Mouse (Mus musculus): ENCODE data around the gene Khdc1c.
"Not testable (repeated sequence)": the region's sequence is repeated elsewhere in the genome, so short reads cannot be mapped to it uniquely, and the experiment has no call there.

Gene Khdc1c

DNA sequence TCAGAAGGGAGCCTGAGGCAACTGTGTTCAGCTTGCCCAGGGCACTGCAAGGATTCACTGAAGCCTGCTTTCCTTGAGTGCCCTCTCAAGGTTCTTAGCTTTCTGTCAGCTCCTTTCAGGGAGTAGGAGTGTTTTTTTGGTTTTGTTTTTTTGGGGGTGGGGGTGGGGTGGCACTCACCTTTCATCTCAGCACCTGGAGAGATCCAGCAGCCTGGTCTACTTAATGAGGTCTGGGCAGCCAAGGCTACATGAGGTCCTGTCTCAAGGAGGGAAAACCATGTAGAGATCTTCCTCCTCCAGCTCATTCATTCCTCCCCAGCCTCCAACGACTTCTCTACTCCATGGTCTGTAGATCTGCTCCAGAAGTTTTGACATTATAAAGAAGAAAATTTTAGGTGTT is at the start of gene Khdc1c:
Khdc1c (plus strand) TSS at position 301 of the 400 bp plus-strand sequence.
- DNase-seq (ENCODE audit: low spot score in 2 of 2): not testable (repeated sequence)

DNA sequence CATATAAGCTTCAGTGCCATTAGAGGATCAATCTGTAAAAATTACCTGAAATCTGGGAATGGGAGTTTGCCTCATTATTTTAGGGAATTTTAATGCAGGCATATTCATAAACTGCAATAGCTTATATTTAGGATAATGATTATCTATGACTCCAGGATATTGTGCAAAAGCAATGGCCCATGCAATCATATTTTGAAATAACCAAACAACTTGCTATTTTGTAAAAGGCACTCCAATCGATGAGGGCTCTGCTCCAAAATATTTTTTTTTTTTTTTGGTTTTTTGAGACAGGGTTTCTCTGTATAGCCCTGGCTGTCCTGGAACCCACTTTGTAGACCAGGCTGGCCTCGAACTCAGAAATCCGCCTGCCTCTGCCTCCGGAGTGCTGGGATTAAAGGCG is 47.9 kb upstream of the Khdc1c start:
- not testable (repeated sequence) for DNase-seq (ENCODE audit: low spot score in 2 of 2)

DNA sequence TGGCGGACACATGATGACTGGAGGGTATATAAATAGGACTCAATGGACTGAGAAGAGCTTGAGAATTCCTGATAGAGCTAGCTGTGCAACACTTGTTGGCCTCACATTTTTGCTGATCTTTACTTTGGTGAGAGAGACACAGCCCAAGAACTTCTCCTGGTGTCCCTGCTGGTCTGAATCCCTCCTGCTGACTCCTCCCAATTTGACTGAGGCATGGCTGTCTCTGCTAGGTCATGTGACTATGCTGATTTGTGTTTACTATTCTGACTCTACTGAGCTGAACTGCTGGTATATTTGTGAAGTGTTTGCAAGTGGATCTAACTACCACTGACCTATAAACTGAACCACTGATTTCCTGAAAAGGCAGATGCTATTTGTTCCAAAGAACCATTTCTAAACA is 46.5 kb upstream of the Khdc1c start:
- DNase-seq (ENCODE audit: low spot score in 2 of 2): no peak

DNA sequence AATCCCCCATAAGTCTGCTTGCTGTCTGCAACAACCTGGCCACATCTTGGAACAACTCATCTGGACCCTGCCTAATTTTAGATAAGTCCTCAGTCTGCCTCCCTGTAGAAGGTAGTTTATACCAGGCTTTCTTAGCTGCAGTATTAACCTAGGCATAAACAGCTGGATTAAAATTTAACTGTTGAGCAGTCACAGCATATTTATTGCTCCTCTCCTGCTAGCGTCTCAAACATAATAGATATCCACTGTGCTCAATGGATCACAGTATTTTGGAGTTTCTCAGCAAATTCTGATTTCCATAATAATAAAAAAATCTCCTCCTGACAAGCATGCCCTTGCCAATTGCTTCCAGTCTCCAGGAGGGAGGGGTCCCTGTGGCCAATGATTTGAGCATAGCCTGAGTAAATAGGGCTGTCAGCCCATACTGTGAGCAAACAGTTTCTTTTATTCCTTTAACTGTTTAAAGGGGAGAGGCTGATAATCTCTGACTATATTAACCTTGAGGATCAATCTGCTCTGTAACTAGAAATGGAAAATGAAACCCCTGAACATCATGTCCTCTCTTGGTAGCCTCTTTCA is 44.0 kb upstream of the Khdc1c start:
- DNase-seq (ENCODE audit: low spot score in 2 of 2): no peak

DNA sequence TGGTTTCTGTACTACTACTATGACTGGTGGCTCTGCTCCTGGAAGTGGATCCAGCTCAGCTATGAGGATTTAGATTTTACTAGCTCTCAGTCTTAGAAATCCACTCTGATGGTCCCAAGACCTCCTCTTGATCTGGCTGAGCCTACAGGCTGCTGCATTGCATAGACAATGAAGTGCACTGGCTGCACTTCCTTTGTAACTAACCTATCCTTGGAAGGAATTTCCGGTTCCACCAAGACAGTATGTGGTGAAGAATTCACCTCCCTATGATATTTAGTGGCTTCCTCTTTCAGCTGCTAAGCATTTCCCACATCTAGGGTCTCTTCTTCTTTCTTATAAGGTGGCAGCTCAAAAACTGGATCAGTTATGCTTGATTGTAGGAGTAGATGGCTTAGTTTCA is 43.5 kb upstream of the Khdc1c start:
- DNase-seq (ENCODE audit: low spot score in 2 of 2): no peak

DNA sequence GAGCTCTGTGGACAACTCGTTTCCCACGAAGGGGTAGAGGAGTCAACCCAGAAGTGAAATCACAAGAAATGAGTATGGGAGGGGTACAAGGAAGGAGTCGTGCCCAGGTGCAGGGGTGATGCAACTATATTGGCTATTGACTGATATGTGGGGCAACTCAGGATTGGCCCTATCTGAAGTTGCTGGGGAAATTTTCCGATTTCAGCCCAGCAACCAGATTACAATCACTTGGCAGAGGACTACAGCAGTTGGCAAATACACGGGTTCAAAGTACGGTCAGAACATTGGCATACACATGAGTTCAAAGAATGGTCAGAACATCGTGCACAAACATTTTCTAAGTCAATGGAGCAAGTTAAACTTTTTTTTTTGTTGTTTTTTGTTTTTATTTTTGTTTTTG is 41.4 kb upstream of the Khdc1c start:
- no peak for DNase-seq (ENCODE audit: low spot score in 2 of 2)

DNA sequence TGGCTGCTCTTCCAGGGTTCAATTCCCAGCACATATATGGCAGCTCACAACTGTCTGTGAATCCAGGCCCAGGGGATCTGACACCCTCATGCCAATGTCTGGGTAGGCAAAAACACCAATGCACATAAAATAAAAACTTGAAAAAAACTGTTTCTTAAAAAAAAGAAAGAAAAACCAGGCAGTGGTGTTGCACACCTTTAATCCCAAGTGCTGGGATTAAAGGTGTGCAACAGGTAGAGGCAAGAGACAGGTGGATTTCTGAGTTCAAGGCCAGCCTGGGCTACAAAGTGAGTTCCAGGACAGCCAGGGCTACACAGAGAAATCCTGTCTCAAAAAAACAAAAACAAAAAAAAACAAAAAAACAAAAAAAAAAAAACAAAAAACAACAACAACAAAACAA is 37.0 kb upstream of the Khdc1c start:
- not testable (repeated sequence) for DNase-seq (ENCODE audit: low spot score in 2 of 2)

DNA sequence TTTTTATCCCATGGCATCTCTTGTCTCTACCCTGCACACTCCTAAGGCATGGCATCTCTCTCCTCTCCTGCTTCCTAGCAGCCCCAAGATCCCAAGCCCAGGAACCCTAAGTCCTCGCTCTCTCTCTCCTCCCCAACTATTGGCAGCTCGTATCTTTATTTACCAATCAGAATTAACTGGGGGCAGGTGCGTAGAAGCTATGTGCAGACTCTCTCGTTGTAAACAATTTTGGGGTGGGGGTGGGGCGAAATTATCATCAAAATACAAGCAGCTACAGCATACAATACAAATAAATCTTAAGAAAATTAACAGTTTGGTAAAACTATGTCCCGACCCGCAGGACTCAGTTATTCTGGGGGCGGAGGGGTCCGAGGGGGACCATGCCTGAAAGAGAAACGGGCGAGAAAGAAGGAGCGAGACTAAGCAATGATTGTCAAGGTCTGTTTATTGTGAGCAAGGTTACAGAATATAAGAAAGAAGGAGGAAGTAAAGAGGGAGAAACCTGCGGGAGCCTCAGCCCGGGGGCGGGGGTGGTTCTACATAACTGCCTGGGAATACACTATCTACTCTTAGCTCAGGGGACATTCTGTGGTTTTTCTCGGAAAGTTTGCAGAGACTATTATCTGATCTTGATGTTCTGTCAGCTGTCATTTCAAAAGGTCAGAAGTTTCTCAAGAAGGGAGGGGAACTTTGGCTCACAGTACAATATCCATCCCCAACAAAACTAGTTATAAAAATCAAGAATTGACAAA is 34.7 kb upstream of the Khdc1c start:
- DNase-seq (ENCODE audit: low spot score in 2 of 2): no peak

DNA sequence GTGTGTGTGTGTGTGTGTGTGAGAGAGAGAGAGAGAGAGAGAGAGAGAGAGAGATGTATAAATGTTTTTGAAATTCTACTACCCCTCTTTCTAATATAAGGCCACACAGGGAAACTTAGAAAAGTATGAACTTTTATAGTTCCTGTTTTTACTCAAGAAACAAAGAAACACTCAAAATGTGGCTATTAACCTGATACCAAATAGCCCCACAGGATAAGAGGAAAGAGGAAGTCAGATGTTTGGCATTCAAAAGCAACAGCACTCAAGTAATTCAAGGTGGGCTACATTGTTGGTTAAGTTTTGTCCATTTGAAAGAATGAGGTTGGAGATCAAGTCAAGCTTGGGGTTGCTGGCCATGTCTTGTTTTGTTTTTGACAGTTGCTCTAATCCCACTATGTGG is 32.3 kb upstream of the Khdc1c start:
- no peak for DNase-seq (ENCODE audit: low spot score in 2 of 2)

DNA sequence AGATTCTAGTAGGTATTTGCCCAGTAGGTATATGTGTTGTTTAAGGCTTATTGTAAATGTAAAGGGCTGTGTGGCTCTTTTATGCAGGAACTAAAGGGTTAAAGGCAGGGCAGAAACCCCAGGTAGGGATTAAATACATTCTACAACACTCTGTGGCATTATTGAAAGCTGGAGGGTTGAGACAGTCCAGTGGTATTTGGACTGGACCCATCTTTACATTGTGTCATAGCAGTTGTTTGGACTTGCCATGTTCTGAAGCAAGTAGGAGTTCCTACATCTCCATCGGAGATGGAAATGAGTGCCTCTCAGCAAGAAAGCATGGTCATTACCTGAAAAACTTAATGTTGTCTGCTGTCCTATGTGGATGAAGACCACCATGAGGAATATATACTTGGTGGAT is 27.4 kb upstream of the Khdc1c start:
- no peak for DNase-seq (ENCODE audit: low spot score in 2 of 2)

DNA sequence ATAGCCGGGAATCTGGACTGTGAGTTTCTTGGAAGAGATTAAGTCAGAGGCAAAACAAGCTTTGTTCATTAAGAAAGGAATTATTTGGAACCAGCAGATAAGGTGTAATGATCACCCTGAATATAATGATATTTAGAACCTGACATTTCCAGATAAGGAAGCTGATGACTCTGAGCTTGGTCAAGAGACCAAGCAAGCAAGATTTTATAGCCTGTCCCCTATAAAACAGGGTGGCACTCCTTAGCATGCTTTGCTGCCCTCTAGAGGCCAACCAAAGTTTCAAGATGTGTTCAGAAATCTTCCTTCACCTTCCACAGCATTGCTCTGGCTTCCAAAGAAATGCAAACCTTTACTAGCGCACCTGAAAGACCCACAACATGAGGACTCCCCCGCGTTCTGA is 23.9 kb upstream of the Khdc1c start:
- DNase-seq (ENCODE audit: low spot score in 2 of 2): no peak

DNA sequence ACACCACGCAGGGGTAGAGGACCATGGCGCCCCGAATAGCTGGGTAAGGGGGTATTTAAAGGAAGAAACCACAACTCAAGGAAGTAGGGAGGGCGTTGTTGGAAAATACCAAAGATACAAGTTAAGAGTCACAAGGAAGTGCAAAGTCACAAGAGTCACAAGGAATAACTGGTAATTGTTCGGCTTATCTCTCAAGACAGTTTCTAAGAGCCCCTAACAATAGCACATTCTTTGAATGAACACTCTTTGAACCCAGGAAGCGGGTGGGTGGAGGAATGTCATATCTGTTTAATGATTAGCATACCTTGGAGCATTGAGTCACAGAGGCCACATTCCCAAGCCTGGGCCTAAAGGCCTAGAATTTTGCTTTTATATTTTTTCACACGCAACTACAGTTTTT is 23.4 kb upstream of the Khdc1c start:
- not testable (repeated sequence) for DNase-seq (ENCODE audit: low spot score in 2 of 2)

DNA sequence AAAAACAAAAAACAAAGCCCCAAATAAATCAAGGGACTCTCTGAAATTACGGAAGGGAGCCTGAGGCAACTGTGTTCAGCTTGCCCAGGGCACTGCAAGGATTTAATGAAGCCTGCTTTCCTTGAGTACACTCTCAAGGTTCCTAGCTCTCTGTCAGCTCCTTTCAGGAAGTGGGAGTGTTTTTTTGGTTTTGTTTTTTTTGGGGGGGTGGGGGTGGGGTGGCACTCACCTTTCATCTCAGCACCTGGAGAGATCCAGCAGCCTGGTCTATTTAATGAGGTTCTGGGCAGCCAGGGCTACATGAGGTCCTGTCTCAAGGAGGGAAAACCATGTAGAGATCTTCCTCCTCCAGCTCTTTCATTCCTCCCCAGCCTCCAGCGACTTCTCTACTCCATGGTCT is 18.8 kb upstream of the Khdc1c start, which contains the start of gene Khdc1a:
Khdc1a (plus strand) TSS at position 301 of the 400 bp plus-strand sequence.
- no peak for DNase-seq (ENCODE audit: low spot score in 2 of 2)

DNA sequence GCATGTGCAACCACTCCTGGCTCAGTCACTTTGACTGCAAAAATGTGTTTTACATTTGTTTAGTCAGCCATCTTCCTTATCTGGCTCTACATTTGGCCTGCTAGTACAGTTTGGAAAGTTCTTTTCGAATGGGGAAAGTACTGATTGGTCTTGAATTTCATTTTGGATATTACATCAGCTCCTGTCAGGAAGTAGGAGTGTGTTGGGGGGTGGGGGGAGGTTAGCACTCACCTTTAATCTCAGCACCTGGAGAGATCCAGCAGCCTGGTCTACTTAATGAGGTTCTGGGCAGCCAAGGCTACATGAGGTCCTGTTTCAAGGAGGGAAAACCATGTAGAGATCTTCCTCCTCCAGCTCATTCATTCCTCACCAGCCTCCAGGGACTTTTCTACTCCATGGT is 15.1 kb downstream of the Khdc1c start, which contains the start of gene Khdc1b:
Khdc1b (plus strand) TSS at position 301 of the 400 bp plus-strand sequence.
- DNase-seq (ENCODE audit: low spot score in 2 of 2): no peak

DNA sequence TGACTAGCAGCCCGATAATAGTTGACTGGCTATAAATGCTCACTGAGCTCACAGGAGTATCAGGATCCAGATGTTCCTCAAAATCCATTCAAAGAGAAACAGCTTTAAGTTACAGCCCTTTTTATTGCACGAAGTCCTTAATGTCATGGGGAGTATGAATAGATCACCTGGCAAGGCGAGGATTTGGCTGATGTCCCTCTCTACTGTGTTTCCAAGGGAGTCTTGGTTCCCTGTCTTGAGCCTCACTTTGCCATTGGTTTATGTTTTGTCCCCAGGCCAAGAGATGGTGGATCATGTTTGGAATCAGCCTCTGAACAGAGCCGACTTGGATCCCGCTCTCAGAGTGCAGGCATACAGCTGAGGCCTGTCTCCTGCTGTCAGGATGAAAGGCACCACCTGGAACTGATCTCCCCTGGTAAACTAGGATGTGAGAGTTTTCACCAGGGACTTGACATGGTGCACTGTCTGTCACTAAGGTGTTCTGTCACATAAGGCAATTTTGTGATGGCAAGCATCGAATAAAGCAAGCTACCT is 23.1 kb downstream of the Khdc1c start:
- no peak for DNase-seq (ENCODE audit: low spot score in 2 of 2)

DNA sequence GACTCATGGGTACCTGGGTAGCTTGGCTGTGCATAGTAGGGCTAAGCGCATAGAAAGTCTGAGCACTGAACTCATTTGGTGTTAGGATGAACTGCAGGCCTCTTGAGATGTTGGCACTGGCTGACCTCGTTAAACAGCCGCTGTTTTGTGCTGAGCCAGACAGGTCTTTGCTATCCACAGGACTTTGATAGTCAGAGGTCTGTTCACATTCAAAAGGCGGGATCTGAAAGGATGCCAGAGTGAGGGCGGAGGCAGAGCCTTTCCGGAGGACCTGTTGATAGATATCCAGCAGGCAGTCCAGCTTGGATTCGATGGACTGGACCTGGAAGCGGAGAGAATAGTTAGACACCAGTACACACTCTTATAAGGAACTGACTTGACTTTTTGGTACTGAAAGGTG is 34.7 kb downstream of the Khdc1c start:
- no peak for DNase-seq (ENCODE audit: low spot score in 2 of 2)

DNA sequence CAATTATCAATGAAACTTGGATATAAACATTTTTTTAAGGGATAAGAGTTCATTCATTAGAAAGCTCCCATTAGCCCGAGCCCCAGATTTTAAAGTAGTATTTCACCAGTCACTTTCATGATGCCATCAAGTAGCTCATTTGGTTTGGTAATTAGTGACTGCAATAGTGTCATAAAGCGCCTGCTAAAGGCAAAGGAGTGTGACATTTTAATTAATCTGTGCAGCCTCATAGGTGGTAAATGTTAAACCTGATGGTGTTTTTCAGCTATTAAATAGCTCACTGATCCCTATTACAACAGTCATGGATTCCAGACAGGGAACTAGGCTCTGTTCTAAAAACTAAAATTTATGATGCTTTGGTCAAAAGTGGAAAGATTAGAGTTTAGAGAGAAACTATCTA is 39.1 kb downstream of the Khdc1c start:
- no peak for DNase-seq (ENCODE audit: low spot score in 2 of 2)

DNA sequence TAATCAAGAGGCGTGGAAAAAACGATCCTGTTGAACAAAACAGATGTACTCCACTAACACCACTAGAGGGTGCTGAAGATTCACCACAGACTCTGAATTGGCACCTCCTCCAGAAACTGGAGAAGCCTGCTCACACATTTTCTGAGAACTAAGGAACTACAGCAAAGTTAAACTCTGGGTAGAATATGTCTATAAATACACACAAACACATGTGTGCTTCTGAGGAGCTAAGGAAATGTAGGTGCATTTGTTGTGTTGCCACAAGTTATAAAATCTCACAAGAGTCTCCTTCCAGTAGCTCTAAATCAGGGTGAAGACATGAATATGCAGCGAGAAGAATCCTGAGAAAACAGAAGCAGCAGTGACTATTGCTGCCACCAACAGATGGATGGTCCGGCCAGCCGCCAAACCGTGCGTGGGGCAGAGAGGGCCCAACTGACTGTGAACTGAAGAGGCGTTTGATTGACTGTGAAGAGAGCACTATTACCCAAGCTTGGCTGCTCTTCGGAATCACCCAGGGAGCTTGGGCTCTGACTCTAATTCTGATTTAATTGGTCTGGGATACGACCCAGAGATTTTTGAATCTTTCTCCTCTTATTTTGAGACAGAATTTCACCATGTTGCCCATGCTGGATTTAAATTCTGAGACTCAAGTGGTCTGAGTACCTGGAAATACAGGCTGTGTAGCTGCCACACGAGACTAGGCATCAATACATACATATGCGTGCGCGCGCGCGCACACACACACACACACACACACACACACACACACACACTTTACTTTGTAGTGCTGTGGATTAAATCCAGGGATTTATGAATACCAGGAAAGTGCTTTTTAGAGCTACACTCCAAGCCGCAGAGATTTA is 43.4 kb downstream of the Khdc1c start:
- no peak for DNase-seq (ENCODE audit: low spot score in 2 of 2)

DNA sequence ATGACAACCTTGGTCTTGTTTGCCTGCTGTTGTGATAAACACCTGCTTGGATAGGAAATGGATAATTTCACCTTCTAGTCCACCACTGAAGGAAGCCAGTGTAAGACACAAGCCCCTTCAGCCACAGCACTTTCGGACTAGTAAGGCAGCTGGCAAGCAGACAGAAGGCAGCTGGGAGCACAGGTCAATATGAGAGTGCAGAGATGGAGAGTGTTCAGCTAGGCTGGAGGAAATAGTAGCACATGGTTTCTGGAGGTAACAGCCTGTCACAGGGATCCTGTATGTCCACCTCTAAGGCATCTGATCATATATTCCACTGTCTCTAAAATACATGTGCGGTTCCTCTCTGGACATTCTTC is 44.0 kb downstream of the Khdc1c start:
- no peak for DNase-seq (ENCODE audit: low spot score in 2 of 2)

DNA sequence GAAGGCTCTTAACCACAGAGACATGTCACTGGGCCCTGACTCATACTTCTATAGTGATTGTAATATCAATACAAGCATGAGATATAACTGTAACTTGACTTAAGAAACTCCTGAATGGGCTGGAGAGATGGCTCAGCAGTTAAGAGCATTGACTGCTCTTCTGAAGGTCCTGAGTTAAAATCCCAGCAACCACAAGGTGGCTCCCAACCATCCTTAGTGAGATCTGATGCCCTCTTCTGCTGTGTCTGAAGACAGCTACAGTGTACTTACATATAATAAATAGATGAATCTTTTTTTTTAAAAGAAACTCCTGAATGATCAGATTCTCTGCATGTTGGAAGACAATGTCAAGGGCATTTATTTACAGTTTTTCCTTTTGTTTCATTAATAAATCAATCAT is 51.2 kb downstream of the Khdc1c start:
- DNase-seq (ENCODE audit: low spot score in 2 of 2): no peak
